Mouse (Mus musculus): ENCODE results near the gene Ppp3ca.

GRCm38 (mm10) chr3:136793411-136793810 is 123.5 kb downstream of the Ppp3ca start:
- no peak for TF ChIP-seq POLR2A (IDR thresholded peaks at IDR 0.05; ENCODE audit: control insufficient read depth, low read depth, low read length)
- TF ChIP-seq CTCF (IDR thresholded peaks at IDR 0.05; ENCODE audit: control insufficient read depth, insufficient read depth, insufficient replicate concordance, low read depth, low read length) = no peak
